Mouse (Mus musculus) cerebellum, adult 2 months (tissue): Measurements from ENCODE around the gene Gm44503. TPM values are rescaled to one million over a fixed set of nuclear protein-coding genes. Genes with fewer than 3 reads are reported as not detected.

Experiments
- DNase-seq, 2 experiments: peaks; one replicate each; pipeline ENCODE4 v3.0.0; 2021
- H3K27ac ChIP-seq: fragments of 200-500 bp; 2 replicates; pipeline ENCODE4 v1.5.1; 2012; ENCODE audit warnings: low read length, control low read depth, inconsistent platforms; ENCODE audit not compliant: insufficient read depth
- H3K27me3 ChIP-seq: fragments of 200-500 bp; 2 replicates; pipeline ENCODE4 v1.6.1; 2012; ENCODE audit warnings: inconsistent platforms, mild to moderate bottlenecking, low read length, moderate library complexity; ENCODE audit not compliant: control insufficient read depth, insufficient read depth
- H3K4me1 ChIP-seq: fragments of 200-500 bp; 2 replicates; pipeline ENCODE4 v1.6.1; 2011; ENCODE audit warnings: low read length; ENCODE audit not compliant: control insufficient read depth, insufficient read depth
- H3K4me3 ChIP-seq: fragments of 200-500 bp; replicated peaks from 2 replicates; pipeline ENCODE3; 2011; ENCODE audit warnings: mild to moderate bottlenecking, low read depth, low read length, control low read depth; ENCODE audit not compliant: insufficient read depth
- CTCF ChIP-seq: fragments of 200-500 bp; IDR thresholded peaks from 2 replicates; pipeline ENCODE4 v1.5.1; 2011; ENCODE audit warnings: low read depth, mild to moderate bottlenecking, control low read depth, low read length, moderate library complexity, borderline replicate concordance; ENCODE audit not compliant: insufficient read depth
- POLR2A ChIP-seq: fragments of 200-500 bp; IDR thresholded peaks from 2 replicates; pipeline ENCODE4 v1.6.1; 2011; ENCODE audit warnings: low read length, control low read depth, borderline replicate concordance; ENCODE audit not compliant: insufficient read depth
- WGBS: fragments of 180-500 bp; shearing (Covaris S2); methylation state at CpG from one replicate; pipeline ENCODE4 v1.1.7; 2018; 5-methylcytosine and 5-hydroxymethylcytosine counted together
- polyA plus RNA-seq: library from polyadenylated mRNA; depleted of rRNA; stranded (reverse); fragments of >200 nt; gene quantifications from 2 replicates; pipeline ENCODE4 v1.2.3, GENCODE M21; 2012

The Gm44503 gene
- polyA plus RNA-seq, 1 experiment = 0.07 TPM

DNA sequence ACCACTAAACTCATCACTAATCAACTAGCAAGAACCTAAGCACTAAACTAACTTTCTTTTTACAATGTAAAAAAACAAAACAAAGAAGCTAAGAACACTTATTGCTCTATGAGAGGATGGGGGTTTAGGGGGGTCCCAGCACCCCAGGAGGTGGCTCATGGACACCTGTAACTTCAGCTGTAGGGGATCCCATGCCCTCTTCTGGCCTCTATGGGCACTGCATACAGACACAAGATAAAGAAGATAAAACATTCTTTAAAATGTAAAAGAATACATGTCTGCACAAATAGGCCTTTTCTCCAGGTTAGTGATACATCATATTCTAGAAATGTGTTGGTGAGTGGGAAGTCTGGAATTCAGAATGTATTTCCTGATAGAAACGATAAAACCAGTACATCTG is 74.8 kb downstream of the Gm44503 start:
- Histone ChIP-seq H3K4me1 (peaks cover 14% of the 10 kb centered on the region), H3K4me3 (no peak overlapping the region), H3K27ac (no peak overlapping the region), H3K27me3 (no peaks in the 10 kb centered on the region)
- 97% methylated on average over 1 of the region's 1 CpGs for WGBS
- TF ChIP-seq POLR2A (no peak), CTCF (no peak)
- no peak for DNase-seq

- WGBS = under 1% methylated on average over 49 of the region's 49 CpGs
These were observed 80.7 kb downstream of the Gm44503 start for GRCm38 (mm10) chr9:73039222-73039945.

GRCm38 (mm10) chr9:73040080-73040479 is 81.4 kb downstream of the Gm44503 start, which contains the start of gene Pigb:
Pigb (minus strand) TSS chr9:73040378.
- WGBS = 28% methylated on average over 6 of the region's 6 CpGs
- DNase-seq = no peak
- H3K4me3 ChIP-seq = peak within 1 kb of the TSS; percentile 84
- TF ChIP-seq POLR2A (no peak), CTCF (no peak)
- no peaks in the 10 kb centered on the region for H3K4me1 ChIP-seq
- H3K27ac ChIP-seq = peak within 1 kb of the TSS; percentile 69
- H3K27me3 ChIP-seq = no peaks in the 10 kb centered on the region

More at GRCm38 (mm10) chr9:73039222-73039945, 80.7 kb downstream of the Gm44503 start:
- peak overlapping the region; percentile 69 for H3K27ac ChIP-seq
- no peaks in the 10 kb centered on the region for H3K27me3 ChIP-seq
- peak overlapping the region; percentile 84 for H3K4me3 ChIP-seq
- TF ChIP-seq CTCF (no peak), POLR2A (peak; percentile 20; the same call in 1 of the 2 replicates)
- H3K4me1 ChIP-seq = no peaks in the 10 kb centered on the region
- DNase-seq = peak; percentile 95

GRCm38 (mm10) chr9:73044146-73045079 is 85.8 kb downstream of the Gm44503 start, which contains the start of gene Rab27a:
Rab27a (plus strand) TSS chr9:73044854.
- TF ChIP-seq CTCF (peak; percentile 96), POLR2A (0 out of 2 replicates have a peak, but pooled peaks have one; percentile 41)
- under 1% methylated on average over 41 of the region's 41 CpGs for WGBS

GRCm38 (mm10) chr9:73045204-73045603 is 86.6 kb downstream of the Gm44503 start:
- H3K4me1 ChIP-seq = peaks cover 8% of the 10 kb centered on the region
- H3K4me3 ChIP-seq = peak overlapping the region; percentile 75
- 5% methylated on average over 7 of the region's 7 CpGs for WGBS

More at GRCm38 (mm10) chr9:73044146-73045079, 85.8 kb downstream of the Gm44503 start, which contains the start of gene Rab27a:
- Histone ChIP-seq H3K4me1 (peaks cover 5% of the 10 kb centered on the region), H3K4me3 (peak within 1 kb of the TSS; percentile 75), H3K27ac (peak within 1 kb of the TSS; percentile 71), H3K27me3 (no peaks in the 10 kb centered on the region)
- DNase-seq = peak; percentile 86 to 87

GRCm38 (mm10) chr9:73045711-73046110 is 87.1 kb downstream of the Gm44503 start:
- H3K27ac ChIP-seq = peak overlapping the region; percentile 71
- peaks cover 8% of the 10 kb centered on the region for H3K4me1 ChIP-seq
- H3K27me3 ChIP-seq = no peaks in the 10 kb centered on the region
- no peak for DNase-seq
- H3K4me3 ChIP-seq = peak overlapping the region; percentile 75
- no peak for TF ChIP-seq CTCF
- TF ChIP-seq POLR2A = no peak
- WGBS = 50% methylated on average over 10 of the region's 10 CpGs

More at GRCm38 (mm10) chr9:73045204-73045603, 86.6 kb downstream of the Gm44503 start:
- H3K27me3 ChIP-seq = no peaks in the 10 kb centered on the region
- TF ChIP-seq POLR2A = no peak
- TF ChIP-seq CTCF = no peak
- H3K27ac ChIP-seq = peak overlapping the region; percentile 71
- DNase-seq = peak; percentile 48 to 50

GRCm38 (mm10) chr9:73047906-73048305 is 89.3 kb downstream of the Gm44503 start:
- Histone ChIP-seq H3K27me3 (no peaks in the 10 kb centered on the region), H3K27ac (no peak overlapping the region), H3K4me3 (no peak overlapping the region), H3K4me1 (peaks cover 8% of the 10 kb centered on the region)
- no peak for TF ChIP-seq POLR2A
- no peak for TF ChIP-seq CTCF
- WGBS = 86% methylated on average over 2 of the region's 2 CpGs
- no peak for DNase-seq
